Mouse (Mus musculus) thymus, postnatal 0 days (tissue): ENCODE results near the gene Hsd11b1. TPM values are rescaled to one million over a fixed set of nuclear protein-coding genes. Genes with fewer than 3 reads are reported as not detected.
A peak's percentile ranks its signal among the peaks of the same experiment; 100 is the strongest.
"Not testable (repeated sequence)": the region's sequence is repeated elsewhere in the genome, so short reads cannot be mapped to it uniquely, and the experiment has no call there.

Source experiments
- DNase-seq: peaks from one replicate; pipeline ENCODE4 v3.0.0-alpha.2; 2015; ENCODE audit warnings: low spot score
- polyA plus RNA-seq: library from polyadenylated mRNA; unstranded; fragments of >200 nt; fragmentation: Nextera tagmentation; extraction: Ambion mirVana; gene quantifications from 2 replicates; pipeline ENCODE4 v1.2.1, GENCODE M21; 2015

Gene Hsd11b1
- polyA plus RNA-seq, 1 experiment from 2014 or later, result 43.6 TPM

GRCm38 (mm10) chr1:193279492-193279891 is 15.6 kb upstream of the Hsd11b1 start:
- DNase-seq, result no peak

GRCm38 (mm10) chr1:193278414-193279045 is 14.7 kb upstream of the Hsd11b1 start:
- DNase-seq, result no peak

GRCm38 (mm10) chr1:193274407-193275071 is 10.7 kb upstream of the Hsd11b1 start:
- no peak for DNase-seq

- DNase-seq, result peak; percentile 76
These were observed 9.2 kb upstream of the Hsd11b1 start, which contains the start of gene G0s2 for GRCm38 (mm10) chr1:193272916-193273601. TSS of gene G0s2 (minus strand) at chr1:193273217.

GRCm38 (mm10) chr1:193272137-193272915 is 8.5 kb upstream of the Hsd11b1 start:
- DNase-seq, result peak; percentile 52

GRCm38 (mm10) chr1:193270965-193271763 is 7.3 kb upstream of the Hsd11b1 start:
- DNase-seq, result no peak

GRCm38 (mm10) chr1:193265734-193266133 is 1.9 kb upstream of the Hsd11b1 start:
- DNase-seq, result no peak

GRCm38 (mm10) chr1:193263026-193263907 is 608 bp downstream of the Hsd11b1 start:
- DNase-seq, result no peak

GRCm38 (mm10) chr1:193261897-193262548 is 1.9 kb downstream of the Hsd11b1 start:
- no peak for DNase-seq

GRCm38 (mm10) chr1:193259559-193259958 is 4.3 kb downstream of the Hsd11b1 start:
- no peak for DNase-seq

GRCm38 (mm10) chr1:193256621-193257098 is 7.2 kb downstream of the Hsd11b1 start:
- no peak for DNase-seq

- DNase-seq, result no peak
These were observed 7.6 kb downstream of the Hsd11b1 start for GRCm38 (mm10) chr1:193256289-193256577.

GRCm38 (mm10) chr1:193255488-193256288 is 8.2 kb downstream of the Hsd11b1 start:
- peak; percentile 64 for DNase-seq

- DNase-seq, result no peak
These were observed 8.8 kb downstream of the Hsd11b1 start for GRCm38 (mm10) chr1:193255032-193255431.

- DNase-seq, result not testable (repeated sequence)
These were observed 10.0 kb downstream of the Hsd11b1 start for GRCm38 (mm10) chr1:193253895-193254294.

GRCm38 (mm10) chr1:193252616-193253015 is 11.3 kb downstream of the Hsd11b1 start:
- DNase-seq, result no peak

GRCm38 (mm10) chr1:193251386-193251785 is 12.5 kb downstream of the Hsd11b1 start:
- no peak for DNase-seq

- DNase-seq, result no peak
These were observed 13.8 kb downstream of the Hsd11b1 start for GRCm38 (mm10) chr1:193250026-193250425.
